Mouse (Mus musculus) activated CD4-positive, CD25-positive, alpha-beta regulatory T cell, adult 9 weeks (primary cell): ENCODE results near the gene Sept12. TPM values are rescaled to one million over a fixed set of nuclear protein-coding genes. Genes with fewer than 3 reads are reported as not detected.

Source experiments
- polyA plus RNA-seq: library from polyadenylated mRNA; unstranded; fragments of 100-300 nt; shearing (Covaris generic); gene quantifications from one replicate; pipeline ENCODE4 v1.2.1, GENCODE M21; 2017

The Sept12 gene
- not detected for polyA plus RNA-seq

DNA sequence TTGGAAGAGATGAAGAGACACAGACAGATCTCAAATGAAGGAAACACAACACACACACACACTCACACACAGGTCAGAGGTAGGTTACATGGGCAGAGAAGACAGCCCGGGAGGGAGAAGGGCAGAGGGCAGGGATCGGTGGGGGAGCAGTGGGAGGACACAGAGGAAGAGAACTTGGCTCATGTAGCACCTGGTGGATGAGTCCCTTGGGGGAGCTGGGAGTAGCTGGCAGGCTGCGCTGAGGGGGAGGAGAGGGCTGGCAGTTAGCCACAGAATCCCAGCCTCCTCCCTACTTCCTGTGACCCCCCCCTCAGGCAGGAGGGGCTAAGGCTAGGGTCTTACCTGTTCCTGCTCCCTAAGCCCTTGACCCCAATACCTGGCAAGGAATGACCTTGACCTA is at the start of gene Sept12:
Gene Sept12, minus strand, starts transcription at position 300 of the 400 bp plus-strand sequence.

DNA sequence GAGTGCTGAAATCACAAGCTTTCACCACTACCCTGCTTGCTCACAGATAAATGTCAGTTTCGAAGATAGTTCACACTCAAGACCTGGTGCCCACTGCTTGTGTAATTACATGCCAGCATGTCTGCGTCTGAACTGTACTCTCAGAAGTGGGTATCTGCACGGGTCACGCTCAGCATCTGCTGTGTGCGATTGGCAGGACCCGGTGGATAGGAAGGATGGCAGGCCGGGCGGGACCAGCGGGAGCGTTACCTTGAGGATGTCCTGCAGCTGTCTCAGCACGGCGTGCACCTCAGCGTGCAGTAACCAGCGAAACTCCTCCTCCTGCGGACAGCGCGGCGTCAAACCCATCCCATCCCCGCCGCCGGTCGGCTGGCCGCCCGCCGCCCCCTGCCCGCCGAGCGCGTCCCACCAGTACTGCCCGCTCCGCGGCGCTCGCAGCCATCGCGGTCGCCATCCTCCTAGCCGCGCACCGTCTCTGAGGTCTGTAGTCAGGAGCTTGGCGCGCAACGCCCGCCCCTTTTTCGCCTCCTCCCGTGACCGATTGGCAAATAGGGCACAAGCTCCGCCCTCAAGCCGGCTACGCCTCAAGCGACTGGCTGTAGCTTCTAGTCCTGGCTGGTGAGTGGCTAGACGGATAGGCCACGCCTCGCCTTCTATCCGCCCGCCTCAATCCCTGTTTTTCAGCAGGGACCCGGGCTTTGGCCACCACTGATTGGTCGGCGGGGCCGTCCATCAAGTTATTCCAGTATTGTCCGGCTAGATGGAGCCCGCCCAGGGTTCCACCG is 15.6 kb upstream of the Sept12 start, which contains the start of gene Rogdi:
Gene Rogdi, minus strand, starts transcription at position 500 of the 785 bp plus-strand sequence.

DNA sequence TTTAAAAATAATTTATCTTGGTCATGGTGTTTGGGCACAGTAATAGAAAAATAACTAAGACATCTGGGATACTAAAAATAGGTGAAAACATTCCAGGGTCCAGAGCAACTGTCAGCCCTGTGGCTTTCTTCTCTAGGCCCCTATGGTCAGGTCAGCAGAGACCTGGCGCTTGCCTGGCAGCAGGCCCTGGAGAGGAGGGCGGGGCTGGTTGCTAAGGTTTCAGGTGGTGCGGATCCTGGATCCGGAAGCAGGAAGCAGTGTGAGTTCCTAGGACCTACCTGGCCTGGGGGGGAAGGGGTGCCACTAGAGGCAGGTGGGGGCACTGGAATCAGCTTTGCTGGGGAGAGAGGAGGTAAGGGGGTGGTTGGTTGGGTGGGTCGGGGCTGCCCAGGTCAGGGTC is 9.4 kb upstream of the Sept12 start, which contains the start of gene Smim22:
Gene Smim22, plus strand, starts transcription at position 222 of the 400 bp plus-strand sequence.

DNA sequence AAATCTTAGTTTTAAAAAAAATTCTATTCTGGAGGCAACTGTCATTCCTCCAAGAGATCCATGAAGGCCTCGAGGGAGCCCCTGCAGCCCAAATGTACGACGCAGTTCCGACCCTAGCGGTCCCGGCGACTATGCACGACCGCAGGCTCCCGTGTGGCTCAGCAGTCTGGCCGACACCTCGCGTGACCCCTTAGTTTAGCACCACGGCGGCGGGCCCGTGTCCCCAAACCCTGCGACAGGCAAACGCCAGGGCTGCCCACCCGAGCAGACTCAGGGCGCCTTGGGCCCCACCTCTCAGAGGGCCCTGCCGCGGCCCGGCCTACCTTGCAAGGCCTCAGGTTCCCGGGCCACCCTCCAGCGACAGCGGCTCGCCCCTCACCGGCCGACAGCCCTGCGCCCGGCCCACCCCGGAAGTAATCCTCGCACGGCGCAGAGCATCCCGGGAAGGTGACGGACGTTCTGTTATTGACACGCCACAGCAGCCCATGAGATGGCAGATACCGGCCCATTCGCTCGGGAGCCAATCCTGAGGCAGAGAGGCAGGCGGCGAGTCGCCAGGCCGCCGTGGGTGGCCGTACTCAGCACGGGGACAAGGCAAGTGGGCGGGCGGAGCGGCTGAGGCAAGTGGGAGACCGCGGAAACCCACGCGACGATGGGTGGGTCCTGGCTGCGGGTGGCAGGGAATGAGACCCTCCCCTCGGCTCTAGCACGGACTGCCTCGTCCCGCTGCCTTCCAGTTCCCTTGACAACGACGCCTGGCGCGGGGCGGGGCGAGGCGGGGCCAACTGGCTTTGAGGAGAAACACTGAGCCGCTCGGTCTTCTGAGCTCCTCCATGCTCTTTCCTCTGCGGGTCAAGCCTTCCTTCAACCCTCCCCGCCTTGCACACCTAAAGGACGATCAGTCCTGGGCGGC is 33.6 kb downstream of the Sept12 start, which contains the start of gene Anks3:
Gene Anks3, minus strand, starts transcription at position 409 of the 913 bp plus-strand sequence.

DNA sequence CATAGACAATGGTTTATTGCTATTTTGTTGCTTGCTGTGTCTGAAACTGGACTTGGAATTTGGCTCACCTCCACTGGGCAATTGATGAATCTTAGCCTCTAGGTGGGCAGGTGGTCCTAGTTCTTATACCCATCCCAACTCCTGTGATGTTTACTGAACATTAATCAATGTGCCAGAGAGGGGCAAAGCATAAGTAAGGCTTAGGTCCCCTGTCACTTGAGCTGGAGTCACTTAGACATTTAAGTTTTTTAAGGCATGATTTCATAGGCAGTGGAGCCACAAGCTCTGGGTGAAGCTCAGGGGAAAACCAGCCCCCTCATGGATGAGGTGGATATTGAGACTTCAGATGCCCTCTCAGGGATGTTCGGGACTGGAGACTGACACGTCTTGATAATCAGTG is 59.2 kb downstream of the Sept12 start, which contains the start of gene Nudt16l1:
Gene Nudt16l1, plus strand, starts transcription at position 301 of the 400 bp plus-strand sequence.

Other genes starting within 250 kb of the Sept12 start
- gene Cdip1, start 207.6 kb downstream of the Sept12 start, polyA plus RNA-seq = 42.4 TPM
- 0.53 TPM for gene 4930562C15Rik, start 162.4 kb downstream of the Sept12 start, polyA plus RNA-seq
- 52.3 TPM for gene Ubald1, start 117.5 kb downstream of the Sept12 start, polyA plus RNA-seq
- 66.5 TPM for gene Mgrn1, start 111.6 kb downstream of the Sept12 start, polyA plus RNA-seq
- gene Nudt16l1, start 59.1 kb downstream of the Sept12 start, polyA plus RNA-seq = 164 TPM
- gene Anks3, start 33.6 kb downstream of the Sept12 start, polyA plus RNA-seq = 80.4 TPM
- gene Smim22, start 9.4 kb upstream of the Sept12 start, polyA plus RNA-seq = not detected
- gene Rogdi, start 15.7 kb upstream of the Sept12 start, polyA plus RNA-seq = 18.3 TPM
- 176 TPM for gene Glyr1, start 52.0 kb upstream of the Sept12 start, polyA plus RNA-seq
- gene Ubn1, start 52.2 kb upstream of the Sept12 start, polyA plus RNA-seq = 19.2 TPM
- gene Ppl, start 134.6 kb upstream of the Sept12 start, polyA plus RNA-seq = 0.20 TPM
- 0.05 TPM for gene Sec14l5, start 149.3 kb upstream of the Sept12 start, polyA plus RNA-seq
- 15.5 TPM for gene Nagpa, start 206.2 kb upstream of the Sept12 start, polyA plus RNA-seq
- gene AU021092, start 224.4 kb upstream of the Sept12 start, polyA plus RNA-seq = 0.20 TPM
- 33.0 TPM for gene Alg1, start 235.8 kb upstream of the Sept12 start, polyA plus RNA-seq